Mouse (Mus musculus) kidney, postnatal 0 days (tissue): ENCODE results near the gene Lrrc32. TPM values are rescaled to one million over a fixed set of nuclear protein-coding genes. Genes with fewer than 3 reads are reported as not detected.

Experiments used
- ATAC-seq: fragments of 200-750 bp; cut with Nextera tagmentation; replicated peaks from 2 replicates; pipeline ENCODE4 v1.8.0; 2017; ENCODE audit warnings: low read depth, moderate number of reproducible peaks, moderate TSS enrichment, moderate library complexity; ENCODE audit not compliant: low FRiP score
- DNase-seq: peaks from one replicate; pipeline ENCODE4 v3.0.0-alpha.2; 2016; ENCODE audit warnings: low spot score
- H3K27ac ChIP-seq: fragments of 300-500 bp; sonication (generic); 2 replicates; pipeline ENCODE4 v1.5.1; 2014; ENCODE audit warnings: mild to moderate bottlenecking
- H3K27me3 ChIP-seq: fragments of 300-500 bp; sonication (generic); 2 replicates; pipeline ENCODE4 v1.6.1; 2014; ENCODE audit warnings: low read length, mixed read lengths; ENCODE audit not compliant: insufficient read depth
- H3K36me3 ChIP-seq: fragments of 300-500 bp; sonication (generic); 2 replicates; pipeline ENCODE4 v1.6.1; 2014; ENCODE audit warnings: low read length, mixed read lengths; ENCODE audit not compliant: insufficient read depth
- H3K4me1 ChIP-seq: fragments of 300-500 bp; sonication (generic); replicated peaks from 2 replicates; pipeline ENCODE4 v1.6.1; 2014; ENCODE audit warnings: antibody characterized with exemption, low read length, mixed read lengths; ENCODE audit not compliant: insufficient read depth
- H3K4me2 ChIP-seq: fragments of 300-500 bp; sonication (generic); 2 replicates; pipeline ENCODE4 v1.6.1; 2014; ENCODE audit warnings: mild to moderate bottlenecking, low read length, moderate library complexity, mixed read lengths
- H3K4me3 ChIP-seq: fragments of 300-500 bp; sonication (generic); replicated peaks from 2 replicates; pipeline ENCODE4 v1.5.1; 2014; ENCODE audit warnings: low read depth, low read length
- H3K9ac ChIP-seq: fragments of 300-500 bp; sonication (generic); 2 replicates; pipeline ENCODE4 v1.6.1; 2014; ENCODE audit warnings: low read depth, low read length
- H3K9me3 ChIP-seq: fragments of 300-500 bp; sonication (generic); replicated peaks from 2 replicates; pipeline ENCODE4 v1.6.1; 2016; ENCODE audit warnings: low read length, inconsistent platforms, mixed read lengths
- CTCF ChIP-seq: IDR thresholded peaks from 2 replicates; pipeline ENCODE4 v1.5.1; 2016; ENCODE audit warnings: antibody characterized with exemption, low read depth, mild to moderate bottlenecking, moderate library complexity
- WGBS: fragments of 180-500 bp; shearing (Covaris S2); extraction: QIAGEN DNeasy Blood & Tissue Kit; methylation state at CpG from one replicate; pipeline ENCODE4 v1.1.7; 2014; 5-methylcytosine and 5-hydroxymethylcytosine counted together
- polyA plus RNA-seq: library from polyadenylated mRNA; unstranded; fragments of >200 nt; fragmentation: Nextera tagmentation; extraction: Ambion mirVana; gene quantifications from 2 replicates; pipeline ENCODE4 v1.2.1, GENCODE M21; 2015

The Lrrc32 gene
- 13.8 and 15.1 TPM in 2 replicates for polyA plus RNA-seq

- no peak for ATAC-seq
- peaks cover 32% of the 10 kb centered on the region for H3K4me1 ChIP-seq
- no peak for DNase-seq
- no peak for TF ChIP-seq CTCF
- H3K36me3 ChIP-seq = no peaks in the 10 kb centered on the region
- H3K27ac ChIP-seq = peak within 1 kb of the TSS; percentile 54
- peak within 1 kb of the TSS; percentile 68 for H3K4me2 ChIP-seq
- H3K4me3 ChIP-seq = peak within 1 kb of the TSS; percentile 65
- peak within 1 kb of the TSS; percentile 74 for H3K9ac ChIP-seq
- 58% methylated on average over 6 of the region's 6 CpGs for WGBS
- no peaks in the 10 kb centered on the region for H3K9me3 ChIP-seq
- no peaks in the 10 kb centered on the region for H3K27me3 ChIP-seq
Measured at GRCm38 (mm10) chr7:98489131-98489530, at the start of gene Lrrc32. Gene Lrrc32, plus strand, starts transcription at chr7:98489283.

GRCm38 (mm10) chr7:98439956-98440466 is 49.1 kb upstream of the Lrrc32 start, which contains the start of gene Gucy2d:
Gene Gucy2d, plus strand, starts transcription at chr7:98440416.
- no peaks in the 10 kb centered on the region for H3K36me3 ChIP-seq
- ATAC-seq = no peak
- no peak within 1 kb of the TSS for H3K9ac ChIP-seq
- H3K4me2 ChIP-seq = no peak within 1 kb of the TSS
- no peak within 1 kb of the TSS for H3K4me3 ChIP-seq
- H3K4me1 ChIP-seq = no peaks in the 10 kb centered on the region
- no peak for TF ChIP-seq CTCF
- no peaks in the 10 kb centered on the region for H3K9me3 ChIP-seq
- H3K27ac ChIP-seq = no peak within 1 kb of the TSS
- no peaks in the 10 kb centered on the region for H3K27me3 ChIP-seq
- 44% methylated on average over 10 of the region's 10 CpGs for WGBS
- peak; percentile 19 for DNase-seq

DNA sequence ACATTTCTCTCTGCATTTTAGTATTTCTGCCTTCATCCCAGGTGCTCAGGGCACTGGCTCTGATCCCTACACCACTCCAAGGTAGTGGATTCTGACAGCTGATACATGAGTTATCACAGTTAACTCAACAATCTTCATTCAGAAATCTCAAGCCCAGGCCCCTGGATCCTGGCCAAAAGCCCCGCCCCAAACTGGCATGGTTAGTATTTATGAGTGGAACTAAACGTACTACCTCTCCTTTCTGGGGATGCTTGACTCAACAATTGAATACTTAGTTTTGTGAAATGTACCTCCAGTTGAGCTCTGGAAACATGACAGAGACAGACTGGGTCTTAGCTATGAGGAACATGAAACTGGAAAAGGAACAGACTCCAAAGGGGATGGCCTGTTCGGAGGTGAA is 42.2 kb upstream of the Lrrc32 start:
- TF ChIP-seq CTCF = no peak
- no peak overlapping the region for H3K27ac ChIP-seq
- H3K9ac ChIP-seq = no peak overlapping the region
- 69% methylated on average over 3 of the region's 3 CpGs for WGBS
- no peaks in the 10 kb centered on the region for H3K27me3 ChIP-seq
- no peak overlapping the region for H3K4me3 ChIP-seq
- ATAC-seq = no peak
- H3K9me3 ChIP-seq = no peaks in the 10 kb centered on the region
- no peak for DNase-seq
- H3K4me2 ChIP-seq = no peak overlapping the region
- no peaks in the 10 kb centered on the region for H3K4me1 ChIP-seq
- no peaks in the 10 kb centered on the region for H3K36me3 ChIP-seq

GRCm38 (mm10) chr7:98447585-98448308 is 41.3 kb upstream of the Lrrc32 start:
- peak; percentile 68 for TF ChIP-seq CTCF
- no peaks in the 10 kb centered on the region for H3K27me3 ChIP-seq
- 56% methylated on average over 11 of the region's 11 CpGs for WGBS
- H3K4me2 ChIP-seq = no peak overlapping the region
- no peak overlapping the region for H3K9ac ChIP-seq
- no peak overlapping the region for H3K27ac ChIP-seq
- H3K36me3 ChIP-seq = no peaks in the 10 kb centered on the region
- H3K4me1 ChIP-seq = no peaks in the 10 kb centered on the region
- no peaks in the 10 kb centered on the region for H3K9me3 ChIP-seq
- H3K4me3 ChIP-seq = no peak overlapping the region
- no peak for ATAC-seq
- DNase-seq = peak; percentile 76

GRCm38 (mm10) chr7:98448309-98448630 is 40.8 kb upstream of the Lrrc32 start:
- WGBS = 89% methylated on average over 5 of the region's 5 CpGs
- H3K4me2 ChIP-seq = no peak overlapping the region
- no peaks in the 10 kb centered on the region for H3K4me1 ChIP-seq
- no peaks in the 10 kb centered on the region for H3K27me3 ChIP-seq
- TF ChIP-seq CTCF = no peak
- H3K4me3 ChIP-seq = no peak overlapping the region
- no peaks in the 10 kb centered on the region for H3K36me3 ChIP-seq
- ATAC-seq (no peak), DNase-seq (no peak)
- H3K27ac ChIP-seq = no peak overlapping the region
- no peak overlapping the region for H3K9ac ChIP-seq
- no peaks in the 10 kb centered on the region for H3K9me3 ChIP-seq

DNA sequence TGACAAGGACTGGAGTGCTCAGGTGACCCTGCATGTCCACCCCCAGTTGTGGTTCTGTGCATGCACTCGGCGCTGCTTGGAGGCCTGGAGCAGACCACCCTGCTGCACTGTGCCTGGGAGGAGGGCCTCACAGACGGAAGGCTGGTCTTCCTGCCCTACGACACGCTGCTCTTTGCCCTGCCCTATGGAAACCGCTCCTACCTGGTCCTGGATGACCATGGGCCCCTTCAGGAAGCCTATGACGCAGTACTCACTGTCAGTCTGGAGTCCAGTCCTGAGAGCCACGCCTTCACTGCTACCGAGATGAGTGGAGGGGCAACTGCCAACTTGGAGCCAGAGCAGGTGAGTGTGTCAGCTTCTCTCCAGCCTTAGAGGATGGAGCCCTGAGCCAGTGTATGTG is 39.4 kb upstream of the Lrrc32 start:
- Histone ChIP-seq H3K4me3 (no peak overlapping the region), H3K36me3 (no peaks in the 10 kb centered on the region), H3K27me3 (no peaks in the 10 kb centered on the region), H3K4me1 (no peaks in the 10 kb centered on the region), H3K9ac (no peak overlapping the region), H3K27ac (no peak overlapping the region), H3K4me2 (no peak overlapping the region), H3K9me3 (no peaks in the 10 kb centered on the region)
- ATAC-seq (no peak; the same call in 1 of the 2 replicates), DNase-seq (no peak)
- 83% methylated on average over 9 of the region's 9 CpGs for WGBS
- TF ChIP-seq CTCF = no peak
